Mouse (Mus musculus) cerebral cortex, adult 2 months (tissue): ENCODE data around the gene Mageh1.

Experiments used
- WGBS: fragments of 180-500 bp; shearing (Covaris S2); methylation state at CpG from one replicate; pipeline ENCODE4 v1.1.7; 2018; 5-methylcytosine and 5-hydroxymethylcytosine counted together

Gene Mageh1

GRCm38 (mm10) chrX:153037087-153037971 is at the start of gene Mageh1:
TSS of gene Mageh1 (minus strand) at chrX:153037575.
- 2% methylated on average over 49 of the region's 49 CpGs for WGBS

- 17% methylated on average over 7 of the region's 22 CpGs for WGBS
Measured at GRCm38 (mm10) chrX:153037972-153038744, 783 bp upstream of the Mageh1 start.

- 95% methylated on average over 2 of the region's 3 CpGs for WGBS
Measured at GRCm38 (mm10) chrX:153025709-153026108, 11.7 kb downstream of the Mageh1 start.

GRCm38 (mm10) chrX:153025255-153025654 is 12.1 kb downstream of the Mageh1 start:
- WGBS, result no CpG with 5 or more reads among the region's 3 CpGs

GRCm38 (mm10) chrX:153007685-153008047 is 29.7 kb downstream of the Mageh1 start:
- WGBS, result 12% methylated on average over 9 of the region's 9 CpGs

- 2% methylated on average over 47 of the region's 58 CpGs for WGBS
Measured at GRCm38 (mm10) chrX:153007021-153007684, 30.2 kb downstream of the Mageh1 start.

- WGBS, result 4% methylated on average over 23 of the region's 23 CpGs
Measured at GRCm38 (mm10) chrX:153006387-153006841, 31.0 kb downstream of the Mageh1 start, which contains the start of gene Usp51. TSS of gene Usp51 (plus strand) at chrX:153006469.

GRCm38 (mm10) chrX:152996105-152996504 is 41.3 kb downstream of the Mageh1 start:
- no CpG with 5 or more reads among the region's 3 CpGs for WGBS
